Mouse (Mus musculus) urinary bladder, adult 18-20 months (tissue): Measurements from ENCODE around the gene Slc5a6.

ENCODE experiments used
- DNase-seq, 2 experiments: peaks; one replicate each; pipeline ENCODE4 v3.0.0; 2022; ENCODE audit warnings: low spot score in 2 of 2, mixed read lengths in 2 of 2

Gene Slc5a6

GRCm38 (mm10) chr5:31048763-31049641 lies at the start of gene Slc5a6:
Gene Slc5a6 (minus strand): TSS chr5:31048924.
- peak; percentile 24 to 25 for DNase-seq

GRCm38 (mm10) chr5:31095711-31096480 lies 47.2 kb upstream of the Slc5a6 start:
- no peak for DNase-seq

GRCm38 (mm10) chr5:31094799-31095691 lies 46.3 kb upstream of the Slc5a6 start:
- DNase-seq = peak in 1 of 2 experiments; percentile 26

GRCm38 (mm10) chr5:31094100-31094798 lies 45.5 kb upstream of the Slc5a6 start:
- DNase-seq = no peak

- DNase-seq = peak in 1 of 2 experiments; percentile 24
Observed at GRCm38 (mm10) chr5:31093151-31094041, 44.7 kb upstream of the Slc5a6 start.

GRCm38 (mm10) chr5:31092231-31092975 lies 43.7 kb upstream of the Slc5a6 start:
- no peak for DNase-seq

GRCm38 (mm10) chr5:31087131-31087530 lies 38.4 kb upstream of the Slc5a6 start:
- no peak for DNase-seq

- DNase-seq = no peak
Observed at GRCm38 (mm10) chr5:31086606-31087005, 37.9 kb upstream of the Slc5a6 start.

- DNase-seq = no peak
Observed at GRCm38 (mm10) chr5:31083949-31084348, 35.2 kb upstream of the Slc5a6 start.

GRCm38 (mm10) chr5:31082935-31083625 lies 34.4 kb upstream of the Slc5a6 start:
- no peak for DNase-seq

GRCm38 (mm10) chr5:31082355-31082754 lies 33.6 kb upstream of the Slc5a6 start:
- no peak for DNase-seq

- DNase-seq = peak in 1 of 2 experiments; percentile 26
Observed at GRCm38 (mm10) chr5:31081386-31081785, 32.7 kb upstream of the Slc5a6 start.

GRCm38 (mm10) chr5:31080795-31081164 lies 32.1 kb upstream of the Slc5a6 start:
- DNase-seq = no peak

GRCm38 (mm10) chr5:31080059-31080794 lies 31.5 kb upstream of the Slc5a6 start:
- DNase-seq = no peak

- DNase-seq = peak in 1 of 2 experiments; percentile 16
Observed at GRCm38 (mm10) chr5:31076346-31076745, 27.6 kb upstream of the Slc5a6 start.

- no peak for DNase-seq
Observed at GRCm38 (mm10) chr5:31073176-31073575, 24.5 kb upstream of the Slc5a6 start.

GRCm38 (mm10) chr5:31071821-31072220 lies 23.1 kb upstream of the Slc5a6 start:
- no peak for DNase-seq

- DNase-seq = no peak
Observed at GRCm38 (mm10) chr5:31071059-31071458, 22.3 kb upstream of the Slc5a6 start.
